Mouse (Mus musculus) bone marrow, adult 2 months (tissue): ENCODE measurements around the gene Tnxb.
"Not testable (repeated sequence)": the region's sequence is repeated elsewhere in the genome, so short reads cannot be mapped to it uniquely, and the experiment has no call there.

Experiments used
- CTCF ChIP-seq: fragments of 200-500 bp; IDR thresholded peaks from 2 replicates; pipeline ENCODE4 v1.5.1; 2011; ENCODE audit warnings: low read length, control low read depth; ENCODE audit not compliant: control insufficient read depth, insufficient read depth
- POLR2A ChIP-seq: fragments of 200-500 bp; IDR thresholded peaks from 2 replicates; pipeline ENCODE4 v1.6.1; 2011; ENCODE audit warnings: low read depth, mild to moderate bottlenecking, control low read depth, low read length, borderline replicate concordance; ENCODE audit not compliant: control insufficient read depth

DNA sequence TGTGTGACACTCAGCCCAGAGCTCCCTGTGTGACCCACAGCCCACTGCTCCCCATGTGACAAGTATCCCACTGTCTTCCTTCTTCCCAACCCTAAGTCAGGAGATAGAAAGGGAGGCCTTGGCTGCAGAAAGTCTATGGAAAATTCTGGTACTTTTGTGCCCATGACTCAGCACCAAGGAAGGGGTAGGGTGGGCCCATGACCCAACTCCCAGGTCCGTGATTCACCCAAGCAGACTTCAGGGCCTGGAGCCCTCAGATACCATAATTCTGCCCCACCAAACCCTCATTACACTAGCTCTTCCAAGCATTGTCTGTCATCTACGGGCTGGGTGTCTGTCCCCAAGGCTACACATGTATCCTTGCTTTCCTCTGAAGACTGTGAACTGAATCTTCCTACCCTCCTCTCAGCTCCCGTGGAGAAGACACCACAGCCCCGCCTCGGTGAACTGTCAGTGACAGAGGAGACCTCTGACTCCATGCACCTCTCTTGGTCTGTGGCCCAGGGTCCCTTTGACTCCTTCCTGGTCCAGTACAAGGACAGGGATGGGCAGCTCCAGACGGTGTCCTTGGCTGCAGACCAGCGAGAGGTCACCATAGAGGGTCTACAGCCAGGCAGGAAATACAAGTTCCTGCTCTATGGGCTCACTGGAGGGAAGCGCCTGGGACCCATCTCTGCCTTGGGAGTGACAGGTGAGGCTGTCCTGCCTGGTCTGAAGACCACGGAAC, 44.0 kb downstream of the Tnxb start:
- TF ChIP-seq POLR2A, CTCF: not testable (repeated sequence)
